Mouse (Mus musculus): Measurements from ENCODE around the gene Mfsd2a.

DNA sequence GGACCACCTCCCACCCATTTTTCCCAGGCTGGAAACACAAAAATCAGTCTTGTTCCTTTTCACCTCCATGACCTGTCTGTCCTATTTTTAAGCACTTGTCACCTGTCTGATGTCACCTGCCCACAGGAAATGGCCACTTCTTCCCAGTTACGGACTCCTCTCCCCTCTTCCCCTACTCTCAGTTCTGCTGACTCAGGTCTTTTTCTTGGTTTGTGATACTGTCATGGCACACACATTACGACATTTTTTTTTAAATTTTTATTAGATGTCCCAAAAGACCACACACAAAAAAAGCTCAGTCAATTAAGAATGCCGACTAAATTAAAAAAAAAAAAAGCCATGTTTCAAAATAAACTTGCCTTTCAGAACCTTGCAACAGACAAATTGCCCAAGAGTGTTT lies 21.5 kb upstream of the Mfsd2a start:
- TF ChIP-seq CTCF (IDR thresholded peaks at IDR 0.05; ENCODE audit: low read depth, low read length) (no peak), TAL1 (conservative IDR thresholded peaks at IDR 0.05; ENCODE audit: low read depth, low read length) (no peak), GATA1 (IDR thresholded peaks at IDR 0.05; ENCODE audit: borderline replicate concordance, low read length) (no peak), POLR2AphosphoS5 (IDR thresholded peaks at IDR 0.05; ENCODE audit: insufficient replicate concordance, low read depth, low read length) (no peak)
